Mouse (Mus musculus) midbrain, embryonic 11.5 days (tissue): Measurements from ENCODE around the gene Clec2i. TPM values are rescaled to one million over a fixed set of nuclear protein-coding genes. Genes with fewer than 3 reads are reported as not detected.
A peak's percentile ranks its signal among the peaks of the same experiment; 100 is the strongest.

Experiments used
- ATAC-seq: fragments of 200-750 bp; cut with Nextera tagmentation; 2 replicates; pipeline ENCODE4 v1.8.0; 2017; ENCODE audit warnings: moderate TSS enrichment, moderate library complexity; ENCODE audit not compliant: low FRiP score
- DNase-seq: peaks from one replicate; pipeline ENCODE4 v3.0.0; 2015; ENCODE audit warnings: low spot score; ENCODE audit errors: missing footprints
- H3K27ac ChIP-seq: fragments of 300-500 bp; sonication (generic); 2 replicates; pipeline ENCODE4 v1.5.1; 2014; ENCODE audit warnings: low read depth, low read length
- H3K27me3 ChIP-seq: fragments of 300-500 bp; sonication (generic); 2 replicates; pipeline ENCODE4 v1.6.1; 2014; ENCODE audit warnings: mild to moderate bottlenecking, low read length, moderate library complexity, mixed read lengths; ENCODE audit not compliant: control insufficient read depth, insufficient read depth
- H3K36me3 ChIP-seq: fragments of 300-500 bp; sonication (generic); 2 replicates; pipeline ENCODE4 v1.6.1; 2014; ENCODE audit warnings: mild to moderate bottlenecking, low read length, moderate library complexity, mixed read lengths; ENCODE audit not compliant: control insufficient read depth, insufficient read depth
- H3K4me1 ChIP-seq: fragments of 300-500 bp; sonication (generic); 2 replicates; pipeline ENCODE4 v1.6.1; 2014; ENCODE audit warnings: low read length; ENCODE audit not compliant: control insufficient read depth, insufficient read depth
- H3K4me2 ChIP-seq: fragments of 300-500 bp; sonication (generic); 2 replicates; pipeline ENCODE4 v1.6.1; 2014; ENCODE audit warnings: mild to moderate bottlenecking, moderate library complexity
- H3K4me3 ChIP-seq: fragments of 300-500 bp; sonication (generic); 2 replicates; pipeline ENCODE4 v1.5.1; 2014; ENCODE audit warnings: low read depth, low read length
- H3K9ac ChIP-seq: fragments of 300-500 bp; sonication (generic); 2 replicates; pipeline ENCODE4 v1.6.1; 2014; ENCODE audit warnings: low read length
- H3K9me3 ChIP-seq: fragments of 300-500 bp; sonication (generic); 2 replicates; pipeline ENCODE4 v1.6.1; 2016; ENCODE audit warnings: low read length; ENCODE audit not compliant: control insufficient read depth
- WGBS: fragments of 180-500 bp; shearing (Covaris S2); extraction: QIAGEN DNeasy Blood & Tissue Kit; methylation state at CpG from one replicate; pipeline ENCODE4 v1.1.7; 2014; 5-methylcytosine and 5-hydroxymethylcytosine counted together
- polyA plus RNA-seq: library from polyadenylated mRNA; unstranded; fragments of >200 nt; fragmentation: Nextera tagmentation; extraction: Ambion mirVana; gene quantifications from 2 replicates; pipeline ENCODE4 v1.2.1, GENCODE M21; 2014

Clec2i gene
- polyA plus RNA-seq, 1 experiment from 2014 or later, result not detected

GRCm38 (mm10) chr6:128843479-128843992 is 43.9 kb upstream of the Clec2i start:
- H3K9me3 ChIP-seq, result no peaks in the 10 kb centered on the region
- no peaks in the 10 kb centered on the region for H3K36me3 ChIP-seq
- peak overlapping the region; percentile 65 for H3K4me2 ChIP-seq
- peaks cover 3% of the 10 kb centered on the region for H3K4me1 ChIP-seq
- peak overlapping the region; percentile 81 for H3K9ac ChIP-seq
- under 1% methylated on average over 22 of the region's 22 CpGs for WGBS
- no peaks in the 10 kb centered on the region for H3K27me3 ChIP-seq
- peak overlapping the region; percentile 80 for H3K27ac ChIP-seq
- peak; percentile 52 for ATAC-seq
- peak overlapping the region; percentile 79 for H3K4me3 ChIP-seq
- DNase-seq, result peak; percentile 95

DNA sequence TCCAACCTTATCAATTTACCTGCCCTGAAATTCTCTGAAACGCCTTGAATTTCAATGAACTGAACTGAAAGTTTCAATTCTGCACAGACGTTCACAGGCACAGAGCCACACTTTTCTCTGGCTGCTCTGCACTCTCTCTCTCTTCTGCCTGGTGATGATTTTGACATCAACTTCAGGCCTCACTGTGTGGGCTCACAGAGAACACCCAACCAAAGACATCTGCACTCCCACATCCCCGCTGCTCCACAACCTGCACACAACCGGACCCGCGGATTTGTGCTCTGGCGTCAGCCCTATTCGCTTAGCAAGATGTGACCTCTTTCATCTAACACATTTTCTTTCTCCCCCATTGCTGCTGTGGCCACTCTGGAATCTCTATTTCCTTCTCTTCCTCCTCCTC is 43.3 kb upstream of the Clec2i start:
- Histone ChIP-seq H3K9me3 (no peaks in the 10 kb centered on the region), H3K4me3 (peak overlapping the region; percentile 79), H3K27ac (no peak overlapping the region), H3K4me1 (peaks cover 3% of the 10 kb centered on the region), H3K9ac (no peak overlapping the region), H3K36me3 (no peaks in the 10 kb centered on the region), H3K27me3 (no peaks in the 10 kb centered on the region), H3K4me2 (peak overlapping the region; percentile 65; the same call in 1 of the 2 replicates)
- WGBS, result 34% methylated on average over 8 of the region's 8 CpGs
- ATAC-seq (no peak), DNase-seq (no peak)

DNA sequence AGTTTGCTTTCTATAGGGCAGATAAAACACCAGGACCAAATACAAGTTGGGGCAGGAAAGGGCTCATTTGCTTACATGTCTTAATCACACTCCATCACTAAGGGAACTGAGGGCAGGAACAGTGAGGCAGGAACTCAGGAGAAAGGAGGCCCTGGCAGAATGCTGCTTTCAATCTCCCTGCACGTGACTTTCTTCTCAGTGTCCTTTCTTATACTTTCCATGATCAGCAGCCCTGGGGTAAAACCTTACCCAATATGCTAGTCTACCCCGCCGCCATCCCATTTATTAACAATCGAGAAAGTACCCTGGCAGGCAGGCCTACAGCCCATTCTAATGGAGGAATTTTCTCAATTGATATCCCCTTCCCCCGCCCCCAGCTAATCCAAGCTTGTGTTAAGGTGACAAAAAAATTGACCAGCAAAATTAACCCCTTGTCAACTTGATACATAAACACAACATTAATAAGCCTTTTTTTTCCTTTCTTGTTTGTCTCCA is 42.8 kb upstream of the Clec2i start:
- Histone ChIP-seq H3K4me1 (peaks cover 3% of the 10 kb centered on the region), H3K4me3 (no peak overlapping the region), H3K27ac (no peak overlapping the region), H3K4me2 (no peak overlapping the region), H3K27me3 (no peaks in the 10 kb centered on the region), H3K9ac (no peak overlapping the region), H3K9me3 (no peaks in the 10 kb centered on the region), H3K36me3 (no peaks in the 10 kb centered on the region)
- DNase-seq (no peak), ATAC-seq (no peak)
- 78% methylated on average over 5 of the region's 5 CpGs for WGBS

- Histone ChIP-seq H3K27ac (no peak overlapping the region; the same call in 1 of the 2 replicates), H3K4me1 (peaks cover 3% of the 10 kb centered on the region), H3K9ac (no peak overlapping the region), H3K27me3 (no peaks in the 10 kb centered on the region), H3K9me3 (no peaks in the 10 kb centered on the region), H3K4me3 (peak overlapping the region; percentile 4; the same call in 1 of the 2 replicates), H3K4me2 (no peak overlapping the region), H3K36me3 (no peaks in the 10 kb centered on the region)
- ATAC-seq (peak; percentile 31), DNase-seq (peak; percentile 99)
- 29% methylated on average over 7 of the region's 7 CpGs for WGBS
Observed at GRCm38 (mm10) chr6:128845319-128845979, 41.9 kb upstream of the Clec2i start.

DNA sequence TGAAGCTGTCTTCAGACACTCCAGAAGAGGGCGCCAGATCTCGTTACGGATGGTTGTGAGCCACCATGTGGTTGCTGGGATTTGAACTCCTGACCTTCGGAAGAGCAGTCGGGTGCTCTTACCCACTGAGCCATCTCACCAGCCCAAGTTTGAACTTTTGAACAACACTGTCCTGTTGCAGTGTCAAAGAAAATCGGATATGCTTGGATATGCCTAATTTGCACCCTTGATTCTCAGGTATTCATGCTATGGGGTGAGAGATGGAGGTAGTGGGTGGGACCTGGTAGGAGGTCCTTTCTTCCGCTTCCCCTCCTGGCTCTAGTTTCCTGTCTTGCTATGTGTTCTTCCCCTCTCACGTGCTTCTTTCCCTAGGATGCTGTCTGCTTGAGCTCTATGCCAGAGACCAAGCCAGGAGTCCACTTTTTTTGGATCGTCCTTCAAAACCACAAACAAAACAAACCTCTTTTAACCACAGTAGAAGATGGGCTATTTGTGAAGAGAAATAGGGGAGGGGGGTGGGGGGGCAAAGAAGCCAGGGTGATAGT is 41.3 kb upstream of the Clec2i start:
- H3K4me2 ChIP-seq, result no peak overlapping the region
- H3K27me3 ChIP-seq, result no peaks in the 10 kb centered on the region
- H3K4me1 ChIP-seq, result peaks cover 3% of the 10 kb centered on the region
- H3K9ac ChIP-seq, result no peak overlapping the region
- no peaks in the 10 kb centered on the region for H3K36me3 ChIP-seq
- no peaks in the 10 kb centered on the region for H3K9me3 ChIP-seq
- H3K4me3 ChIP-seq, result no peak overlapping the region
- WGBS, result 65% methylated on average over 6 of the region's 9 CpGs
- ATAC-seq (no peak), DNase-seq (peak; percentile 53)
- H3K27ac ChIP-seq, result no peak overlapping the region

GRCm38 (mm10) chr6:128847401-128847800 is 40.0 kb upstream of the Clec2i start:
- Histone ChIP-seq H3K4me2 (no peak overlapping the region), H3K36me3 (no peaks in the 10 kb centered on the region), H3K9me3 (no peaks in the 10 kb centered on the region), H3K27me3 (no peaks in the 10 kb centered on the region), H3K4me1 (no peaks in the 10 kb centered on the region; the same call in 1 of the 2 replicates), H3K27ac (no peak overlapping the region), H3K4me3 (no peak overlapping the region), H3K9ac (no peak overlapping the region)
- no peak for ATAC-seq
- peak; percentile 10 for DNase-seq
- WGBS, result 93% methylated on average over 4 of the region's 4 CpGs

DNA sequence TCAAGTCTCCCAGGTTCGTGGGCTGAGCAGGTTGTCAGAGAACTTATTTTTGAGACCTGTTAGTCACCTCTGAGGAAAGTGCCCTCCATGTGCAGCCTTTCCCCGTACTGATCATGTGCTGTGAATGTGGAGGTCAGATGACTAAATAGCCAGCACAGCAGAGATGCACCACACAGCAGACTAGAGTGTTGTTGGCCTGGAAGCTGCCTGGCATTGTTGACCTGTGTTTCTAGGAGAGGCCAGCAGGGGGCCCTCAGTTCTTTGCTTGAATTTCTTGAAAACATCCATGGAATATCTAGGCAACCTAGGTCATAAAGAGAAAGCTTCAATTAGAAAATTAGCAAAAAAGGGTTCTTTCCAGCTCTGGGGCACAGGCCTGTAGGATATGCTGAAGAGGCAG is 37.5 kb upstream of the Clec2i start:
- no peak overlapping the region for H3K27ac ChIP-seq
- 55% methylated on average over 2 of the region's 2 CpGs for WGBS

GRCm38 (mm10) chr6:128850671-128851070 is 36.7 kb upstream of the Clec2i start:
- ATAC-seq, result no peak
- 72% methylated on average over 2 of the region's 2 CpGs for WGBS
- DNase-seq, result no peak

More for the DNA sequence above, 37.5 kb upstream of the Clec2i start:
- H3K4me1 ChIP-seq, result no peaks in the 10 kb centered on the region
- H3K27me3 ChIP-seq, result no peaks in the 10 kb centered on the region
- no peaks in the 10 kb centered on the region for H3K36me3 ChIP-seq
- no peak overlapping the region for H3K4me2 ChIP-seq
- no peak overlapping the region for H3K9ac ChIP-seq
- ATAC-seq, result 0 out of 2 replicates have a peak, but pooled peaks have one; percentile 17
- no peaks in the 10 kb centered on the region for H3K9me3 ChIP-seq
- DNase-seq, result peak; percentile 94
- no peak overlapping the region for H3K4me3 ChIP-seq

GRCm38 (mm10) chr6:128851151-128851550 is 36.2 kb upstream of the Clec2i start:
- Histone ChIP-seq H3K4me1 (no peaks in the 10 kb centered on the region), H3K4me3 (no peak overlapping the region), H3K36me3 (no peaks in the 10 kb centered on the region), H3K4me2 (no peak overlapping the region), H3K27ac (no peak overlapping the region), H3K9me3 (no peaks in the 10 kb centered on the region), H3K9ac (no peak overlapping the region), H3K27me3 (no peaks in the 10 kb centered on the region)
- ATAC-seq, result no peak
- DNase-seq, result peak; percentile 54
- WGBS, result 83% methylated on average over 2 of the region's 2 CpGs

More at GRCm38 (mm10) chr6:128850671-128851070, 36.7 kb upstream of the Clec2i start:
- H3K27ac ChIP-seq, result no peak overlapping the region
- H3K27me3 ChIP-seq, result no peaks in the 10 kb centered on the region
- no peaks in the 10 kb centered on the region for H3K36me3 ChIP-seq
- H3K4me1 ChIP-seq, result no peaks in the 10 kb centered on the region
- no peak overlapping the region for H3K4me3 ChIP-seq
- H3K4me2 ChIP-seq, result no peak overlapping the region
- H3K9me3 ChIP-seq, result no peaks in the 10 kb centered on the region
- H3K9ac ChIP-seq, result no peak overlapping the region
